Mouse (Mus musculus): Measurements from ENCODE around the gene Gm44965.

GRCm38 (mm10) chr6:48641391-48641790, 47.6 kb downstream of the Gm44965 start:
- TF ChIP-seq SRF (IDR thresholded peaks at IDR 0.05; ENCODE audit: control insufficient read depth, insufficient read length, low read depth) (no peak), POLR2A (IDR thresholded peaks at IDR 0.05; ENCODE audit: insufficient read length, low read depth) (no peak), MYOG (IDR thresholded peaks at IDR 0.05; ENCODE audit: control insufficient read depth in 1 of 3, insufficient read depth in 1 of 3, insufficient read length in 2 of 3, low read depth in 2 of 3) (no peak), TCF12 (IDR thresholded peaks at IDR 0.05; ENCODE audit: insufficient read depth, poor library complexity, severe bottlenecking) (no peak), USF1 (IDR thresholded peaks at IDR 0.05; ENCODE audit: low read depth) (no peak), POLR2AphosphoS2 (IDR thresholded peaks at IDR 0.05; ENCODE audit: insufficient read length, low read depth) (no peak)

Data from myocyte (in vitro differentiated cells).